Mouse (Mus musculus): ENCODE data around the gene Vav2. TPM values are rescaled to one million over a fixed set of nuclear protein-coding genes. Genes with fewer than 3 reads are reported as not detected.

The Vav2 gene
- polyA plus RNA-seq, 1 experiment from 2014 or later: 7.4 TPM

DNA sequence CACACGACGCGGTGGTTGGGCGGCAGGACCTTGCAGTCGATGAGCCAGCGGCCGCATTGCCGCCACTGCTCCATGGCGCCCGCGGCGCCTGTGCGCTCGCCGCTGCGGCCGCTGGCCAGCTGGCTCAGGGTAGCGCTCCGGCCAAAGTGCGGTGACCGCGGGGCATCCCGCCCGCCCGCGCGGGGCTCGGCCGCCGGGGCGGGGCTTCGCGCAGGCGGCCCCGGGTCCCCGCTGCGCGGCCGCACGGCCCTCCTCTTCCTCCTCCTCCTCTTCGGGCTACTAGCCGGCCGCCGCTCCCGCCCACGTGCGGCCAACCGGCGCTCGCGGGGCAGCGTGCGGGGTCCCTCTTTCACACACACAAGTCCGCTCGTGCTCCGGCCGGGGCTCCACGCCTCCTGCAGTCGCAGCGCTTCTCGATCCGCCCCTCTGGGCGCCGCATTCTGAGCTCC, 403 bp downstream of the Vav2 start:
- Histone ChIP-seq H3K27me3 (replicated peaks; ENCODE audit: control insufficient read depth, insufficient read depth, low read length) (no peaks in the 10 kb centered on the region), H3K4me2 (ENCODE audit: low read length) (peak overlapping the region; percentile 99), H3K9me3 (replicated peaks; ENCODE audit: control insufficient read depth, low read length) (no peaks in the 10 kb centered on the region), H3K27ac (ENCODE audit: low read depth, low read length) (peak overlapping the region; percentile 82), H3K9ac (ENCODE audit: low read length) (peak overlapping the region; percentile 94), H3K36me3 (ENCODE audit: control insufficient read depth, insufficient read depth, low read length) (no peaks in the 10 kb centered on the region), H3K4me3 (ENCODE audit: low read depth, low read length) (peak overlapping the region; percentile 90), H3K4me1 (ENCODE audit: control insufficient read depth, insufficient read depth, low read length) (peaks cover 33% of the 10 kb centered on the region)
- DNase-seq (ENCODE audit: low spot score) (peak; percentile 47), ATAC-seq (peak; percentile 36)
- under 1% methylated on average over 62 of the region's 64 CpGs for WGBS

DNA sequence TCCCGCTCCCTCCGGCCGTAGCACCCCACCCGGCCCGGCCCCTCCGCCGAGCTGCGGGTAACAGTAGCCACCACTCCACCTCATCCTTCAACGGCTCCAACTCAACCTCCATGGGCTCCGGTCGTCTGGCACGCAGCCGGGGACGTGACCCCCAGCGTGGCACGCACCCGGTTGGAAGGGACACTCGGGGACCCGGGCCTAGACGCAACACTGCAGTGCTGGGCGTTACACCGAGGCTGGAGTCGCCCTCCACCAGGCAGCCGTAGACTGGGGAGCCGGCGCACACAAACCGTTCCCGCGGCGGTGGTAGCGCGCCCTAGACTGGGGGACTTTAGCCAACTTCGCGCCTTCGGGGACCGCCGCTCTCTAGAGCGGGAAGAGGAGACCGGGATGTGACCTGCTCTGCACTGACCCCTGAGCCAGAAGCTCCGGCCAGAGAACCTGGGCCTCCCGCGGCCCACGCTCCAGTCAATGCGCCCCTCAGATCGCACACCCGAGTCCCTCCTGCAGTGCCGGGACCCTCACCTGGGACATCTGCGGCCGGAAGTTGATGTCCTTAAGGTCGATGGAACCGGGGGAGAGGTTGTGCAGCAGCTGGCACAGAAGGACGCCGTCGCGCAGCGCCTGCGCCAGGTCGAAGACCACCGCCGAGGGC, 955 bp downstream of the Vav2 start:
- under 1% methylated on average over 60 of the region's 60 CpGs for WGBS
- Histone ChIP-seq H3K9ac (ENCODE audit: low read length) (peak overlapping the region; percentile 94), H3K4me1 (ENCODE audit: control insufficient read depth, insufficient read depth, low read length) (peaks cover 35% of the 10 kb centered on the region), H3K27ac (ENCODE audit: low read depth, low read length) (peak overlapping the region; percentile 82; the same call in 1 of the 2 replicates), H3K27me3 (replicated peaks; ENCODE audit: control insufficient read depth, insufficient read depth, low read length) (no peaks in the 10 kb centered on the region), H3K36me3 (ENCODE audit: control insufficient read depth, insufficient read depth, low read length) (no peaks in the 10 kb centered on the region), H3K4me3 (ENCODE audit: low read depth, low read length) (peak overlapping the region; percentile 90), H3K4me2 (ENCODE audit: low read length) (peak overlapping the region; percentile 99), H3K9me3 (replicated peaks; ENCODE audit: control insufficient read depth, low read length) (no peaks in the 10 kb centered on the region)
- DNase-seq (ENCODE audit: low spot score) (peak; percentile 33), ATAC-seq (peak; percentile 14)

DNA sequence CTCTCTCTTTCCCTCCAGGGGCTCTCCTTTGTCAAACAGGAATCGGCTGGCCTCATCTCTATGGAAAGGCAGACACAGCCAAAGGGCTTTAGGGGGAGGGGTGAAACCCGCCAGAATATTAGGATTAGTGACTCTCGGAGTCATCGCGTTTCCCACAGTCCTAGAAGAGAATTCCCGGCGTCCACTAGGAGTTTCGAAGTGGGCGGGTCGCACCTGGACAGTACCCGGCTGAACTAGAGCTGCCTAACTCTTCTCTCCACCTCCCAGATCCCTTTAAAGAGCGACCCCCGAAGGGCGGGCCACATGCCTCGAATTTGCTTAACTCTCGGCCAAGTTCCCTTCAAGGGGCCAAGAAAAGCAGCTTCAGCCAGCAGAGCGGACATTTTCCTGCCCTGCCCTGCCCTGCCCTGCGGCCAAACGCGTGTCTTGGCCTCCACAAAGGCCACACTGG, 1.6 kb downstream of the Vav2 start:
- no peak for ATAC-seq
- WGBS: 0% methylated on average over 20 of the region's 20 CpGs
- H3K27ac ChIP-seq (ENCODE audit: low read depth, low read length): no peak overlapping the region
- peak overlapping the region; percentile 90 for H3K4me3 ChIP-seq (ENCODE audit: low read depth, low read length)
- H3K27me3 ChIP-seq (replicated peaks; ENCODE audit: control insufficient read depth, insufficient read depth, low read length): no peaks in the 10 kb centered on the region
- peak overlapping the region; percentile 99 for H3K4me2 ChIP-seq (ENCODE audit: low read length)
- H3K4me1 ChIP-seq (ENCODE audit: control insufficient read depth, insufficient read depth, low read length): peaks cover 35% of the 10 kb centered on the region
- H3K9me3 ChIP-seq (replicated peaks; ENCODE audit: control insufficient read depth, low read length): no peaks in the 10 kb centered on the region
- H3K9ac ChIP-seq (ENCODE audit: low read length): peak overlapping the region; percentile 94
- no peaks in the 10 kb centered on the region for H3K36me3 ChIP-seq (ENCODE audit: control insufficient read depth, insufficient read depth, low read length)
- peak; percentile 57 for DNase-seq (ENCODE audit: low spot score)

DNA sequence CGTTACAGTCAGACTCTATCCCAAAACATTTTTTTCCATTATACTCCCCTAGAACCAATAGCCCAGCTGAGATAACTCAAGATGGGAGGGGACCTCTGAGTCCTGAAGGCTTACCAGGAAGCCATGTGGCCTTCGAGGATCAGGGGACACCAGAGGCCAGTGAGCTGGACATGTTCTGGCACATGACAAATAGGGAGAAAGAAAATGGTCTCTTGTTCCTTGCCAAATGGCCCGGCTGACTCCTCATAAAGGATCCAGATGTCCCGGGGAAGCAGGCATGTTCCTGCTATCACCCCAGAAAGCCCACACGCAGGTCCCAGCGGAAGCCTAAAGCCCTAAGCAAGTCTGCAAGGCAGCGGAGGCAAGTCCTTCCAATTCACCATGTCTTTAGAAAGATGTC, 3.2 kb downstream of the Vav2 start:
- H3K4me1 ChIP-seq (ENCODE audit: control insufficient read depth, insufficient read depth, low read length): peaks cover 37% of the 10 kb centered on the region
- H3K4me3 ChIP-seq (ENCODE audit: low read depth, low read length): no peak overlapping the region
- 81% methylated on average over 7 of the region's 7 CpGs for WGBS
- ATAC-seq (no peak), DNase-seq (ENCODE audit: low spot score) (no peak)
- H3K27ac ChIP-seq (ENCODE audit: low read depth, low read length): no peak overlapping the region
- H3K27me3 ChIP-seq (replicated peaks; ENCODE audit: control insufficient read depth, insufficient read depth, low read length): no peaks in the 10 kb centered on the region
- no peaks in the 10 kb centered on the region for H3K36me3 ChIP-seq (ENCODE audit: control insufficient read depth, insufficient read depth, low read length)
- no peaks in the 10 kb centered on the region for H3K9me3 ChIP-seq (replicated peaks; ENCODE audit: control insufficient read depth, low read length)
- H3K9ac ChIP-seq (ENCODE audit: low read length): no peak overlapping the region
- H3K4me2 ChIP-seq (ENCODE audit: low read length): peak overlapping the region; percentile 99

DNA sequence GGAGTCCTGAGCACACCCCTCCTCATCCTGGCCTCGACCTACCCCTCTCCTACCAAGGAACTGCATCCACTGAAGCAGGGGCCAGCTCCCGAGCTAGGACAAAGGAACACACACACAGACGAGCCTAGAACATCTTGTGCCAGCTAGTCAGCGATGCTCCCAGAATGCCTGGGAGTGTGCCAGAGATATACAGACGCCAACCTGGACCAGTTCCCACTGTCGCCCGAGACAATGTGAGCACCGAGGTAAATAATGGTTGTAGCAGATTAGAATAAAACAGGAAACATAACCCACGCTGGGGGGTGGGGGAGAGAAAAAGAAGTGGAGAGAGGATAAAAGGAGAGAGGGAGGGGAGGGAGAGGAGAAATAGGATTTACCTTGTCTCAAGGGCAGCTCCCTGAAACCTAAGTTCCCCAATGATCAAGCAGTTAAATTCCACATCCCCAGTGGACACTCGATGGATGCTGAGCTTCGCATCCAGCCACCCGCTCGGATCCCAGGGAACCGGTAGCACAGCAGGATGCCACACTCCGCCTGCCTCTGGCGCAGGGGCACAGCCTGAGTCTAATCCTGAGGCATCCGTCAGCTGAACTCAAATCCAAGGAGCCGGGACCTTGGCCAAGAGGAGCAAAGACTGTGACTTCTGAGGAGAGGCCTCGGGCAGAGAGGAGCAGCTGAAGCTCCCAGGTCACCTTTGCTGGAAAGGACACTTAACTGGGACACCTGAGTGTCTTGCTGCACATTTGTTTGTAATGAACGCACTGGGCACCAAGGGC, 5.4 kb downstream of the Vav2 start:
- peak; percentile 86 for DNase-seq (ENCODE audit: low spot score)
- H3K4me1 ChIP-seq (ENCODE audit: control insufficient read depth, insufficient read depth, low read length): peaks cover 38% of the 10 kb centered on the region
- WGBS: 28% methylated on average over 20 of the region's 20 CpGs
- no peaks in the 10 kb centered on the region for H3K9me3 ChIP-seq (replicated peaks; ENCODE audit: control insufficient read depth, low read length)
- no peak overlapping the region for H3K4me3 ChIP-seq (ENCODE audit: low read depth, low read length)
- peak; percentile 48; the same call in 1 of the 2 replicates for ATAC-seq
- peak overlapping the region; percentile 23 for H3K4me2 ChIP-seq (ENCODE audit: low read length)
- H3K36me3 ChIP-seq (ENCODE audit: control insufficient read depth, insufficient read depth, low read length): no peaks in the 10 kb centered on the region
- H3K9ac ChIP-seq (ENCODE audit: low read length): peak overlapping the region; percentile 13; the same call in 1 of the 2 replicates
- H3K27me3 ChIP-seq (replicated peaks; ENCODE audit: control insufficient read depth, insufficient read depth, low read length): no peaks in the 10 kb centered on the region
- peak overlapping the region; percentile 77 for H3K27ac ChIP-seq (ENCODE audit: low read depth, low read length)

DNA sequence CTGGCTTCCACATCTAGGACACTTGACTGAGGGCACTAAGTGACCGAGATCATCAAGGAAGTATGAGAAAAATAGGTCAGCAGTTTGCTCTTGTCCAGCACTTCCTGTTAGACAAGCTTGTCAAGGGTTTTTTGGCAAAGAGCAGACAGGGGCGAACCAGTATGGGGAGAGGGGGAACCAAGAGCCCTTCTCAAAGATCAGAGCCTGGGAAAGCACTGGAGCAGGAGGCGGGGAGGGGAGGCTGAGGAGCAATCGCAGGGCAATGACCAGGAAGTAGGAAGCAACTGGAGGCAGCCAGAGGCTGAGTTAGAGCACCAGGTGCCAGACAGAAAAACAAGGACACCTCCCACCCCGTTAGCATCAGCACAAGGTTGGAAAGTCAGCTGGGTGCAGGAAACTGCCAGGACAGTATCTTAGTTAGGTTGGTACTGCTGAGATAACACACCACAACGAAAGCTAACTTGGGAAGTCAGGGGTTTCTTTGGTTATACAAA, 8.2 kb downstream of the Vav2 start:
- no peak for ATAC-seq
- Histone ChIP-seq H3K27ac (ENCODE audit: low read depth, low read length) (no peak overlapping the region), H3K9me3 (replicated peaks; ENCODE audit: control insufficient read depth, low read length) (no peaks in the 10 kb centered on the region), H3K4me2 (ENCODE audit: low read length) (no peak overlapping the region), H3K4me1 (ENCODE audit: control insufficient read depth, insufficient read depth, low read length) (peaks cover 42% of the 10 kb centered on the region), H3K9ac (ENCODE audit: low read length) (no peak overlapping the region), H3K36me3 (ENCODE audit: control insufficient read depth, insufficient read depth, low read length) (no peaks in the 10 kb centered on the region), H3K4me3 (ENCODE audit: low read depth, low read length) (no peak overlapping the region), H3K27me3 (replicated peaks; ENCODE audit: control insufficient read depth, insufficient read depth, low read length) (no peaks in the 10 kb centered on the region)
- no peak for DNase-seq (ENCODE audit: low spot score)
- WGBS: 64% methylated on average over 6 of the region's 6 CpGs

DNA sequence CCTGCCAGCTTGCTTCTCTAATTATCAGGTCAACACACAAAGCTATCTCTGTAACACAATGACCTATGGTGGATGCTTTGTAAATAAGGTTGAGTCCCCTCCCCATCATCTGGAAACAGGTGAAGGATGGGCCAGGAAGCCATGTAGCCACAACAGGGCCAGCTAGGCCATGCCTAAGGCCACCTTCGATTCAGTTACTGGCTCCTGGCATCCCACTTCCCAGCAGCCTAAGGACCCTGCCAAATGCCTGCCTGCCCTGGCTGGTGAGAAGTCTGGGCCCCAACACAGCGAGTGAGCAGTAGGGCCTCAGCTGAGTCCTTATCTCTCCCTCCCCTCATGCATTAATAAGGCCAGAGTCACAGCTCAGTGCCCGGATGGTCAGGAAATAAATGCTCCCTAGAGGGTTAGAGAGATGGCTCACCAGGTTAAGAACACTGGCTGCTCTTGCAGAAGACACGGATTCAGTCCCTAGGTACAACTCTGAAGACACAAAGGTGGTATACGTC, 9.1 kb downstream of the Vav2 start:
- Histone ChIP-seq H3K4me1 (ENCODE audit: control insufficient read depth, insufficient read depth, low read length) (peaks cover 38% of the 10 kb centered on the region), H3K9me3 (replicated peaks; ENCODE audit: control insufficient read depth, low read length) (no peaks in the 10 kb centered on the region), H3K4me2 (ENCODE audit: low read length) (no peak overlapping the region), H3K36me3 (ENCODE audit: control insufficient read depth, insufficient read depth, low read length) (no peaks in the 10 kb centered on the region), H3K4me3 (ENCODE audit: low read depth, low read length) (no peak overlapping the region), H3K27ac (ENCODE audit: low read depth, low read length) (no peak overlapping the region), H3K9ac (ENCODE audit: low read length) (no peak overlapping the region), H3K27me3 (replicated peaks; ENCODE audit: control insufficient read depth, insufficient read depth, low read length) (no peaks in the 10 kb centered on the region)
- WGBS: 74% methylated on average over 5 of the region's 5 CpGs
- ATAC-seq (no peak), DNase-seq (ENCODE audit: low spot score) (no peak)

DNA sequence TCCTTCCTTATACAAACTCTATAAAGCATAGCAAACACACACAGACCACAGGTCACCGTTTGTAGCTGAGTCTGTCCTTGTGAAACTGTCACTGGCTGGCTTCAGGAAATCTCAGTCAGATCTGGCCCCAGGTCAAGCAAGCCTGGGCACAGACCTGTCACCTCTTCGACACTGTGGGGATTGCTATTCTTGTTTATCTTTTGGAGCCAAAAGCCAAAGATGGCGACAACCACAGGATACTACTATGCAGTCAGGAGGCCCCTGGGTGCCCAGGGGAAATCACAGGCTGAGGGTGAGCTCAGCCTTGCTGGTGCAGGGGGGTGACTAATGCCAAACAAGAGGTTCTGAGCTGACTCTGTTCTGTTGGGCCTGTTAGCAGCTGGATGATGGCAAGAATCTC, 10.4 kb downstream of the Vav2 start:
- Histone ChIP-seq H3K4me1 (ENCODE audit: control insufficient read depth, insufficient read depth, low read length) (peaks cover 45% of the 10 kb centered on the region), H3K4me3 (ENCODE audit: low read depth, low read length) (no peak overlapping the region), H3K27ac (ENCODE audit: low read depth, low read length) (no peak overlapping the region), H3K9ac (ENCODE audit: low read length) (no peak overlapping the region), H3K27me3 (replicated peaks; ENCODE audit: control insufficient read depth, insufficient read depth, low read length) (no peaks in the 10 kb centered on the region), H3K9me3 (replicated peaks; ENCODE audit: control insufficient read depth, low read length) (no peaks in the 10 kb centered on the region), H3K4me2 (ENCODE audit: low read length) (no peak overlapping the region), H3K36me3 (ENCODE audit: control insufficient read depth, insufficient read depth, low read length) (no peaks in the 10 kb centered on the region)
- no peak for DNase-seq (ENCODE audit: low spot score)
- 66% methylated on average over 3 of the region's 3 CpGs for WGBS
- ATAC-seq: no peak

Data from forebrain, embryonic 14.5 days (tissue).